Mouse (Mus musculus) midbrain, embryonic 13.5 days (tissue): ENCODE measurements around the gene 2610301B20Rik. TPM values are rescaled to one million over a fixed set of nuclear protein-coding genes. Genes with fewer than 3 reads are reported as not detected.

ENCODE experiments used
- ATAC-seq: fragments of 200-750 bp; cut with Nextera tagmentation; 2 replicates; pipeline ENCODE4 v1.8.0; 2017; ENCODE audit warnings: mild to moderate bottlenecking, moderate TSS enrichment, moderate library complexity
- H3K27ac ChIP-seq: fragments of 300-500 bp; sonication (generic); 2 replicates; pipeline ENCODE4 v1.5.1; 2015; ENCODE audit warnings: inconsistent platforms, mild to moderate bottlenecking, moderate library complexity
- H3K27me3 ChIP-seq: fragments of 300-500 bp; sonication (generic); 2 replicates; pipeline ENCODE4 v1.6.1; 2015; ENCODE audit warnings: mild to moderate bottlenecking, inconsistent platforms
- H3K36me3 ChIP-seq: fragments of 300-500 bp; sonication (generic); 2 replicates; pipeline ENCODE4 v1.6.1; 2015; ENCODE audit warnings: mild to moderate bottlenecking, inconsistent platforms
- H3K4me1 ChIP-seq: fragments of 300-500 bp; sonication (generic); replicated peaks from 2 replicates; pipeline ENCODE4 v1.6.1; 2015; ENCODE audit warnings: inconsistent platforms
- H3K4me2 ChIP-seq: fragments of 300-500 bp; sonication (generic); replicated peaks from 2 replicates; pipeline ENCODE4 v1.6.1; 2015; ENCODE audit warnings: moderate library complexity, mild to moderate bottlenecking, inconsistent platforms
- H3K4me3 ChIP-seq: fragments of 300-500 bp; sonication (generic); replicated peaks from 2 replicates; pipeline ENCODE4 v1.5.1; 2015; ENCODE audit warnings: mild to moderate bottlenecking, inconsistent platforms
- H3K9ac ChIP-seq: fragments of 300-500 bp; sonication (generic); replicated peaks from 2 replicates; pipeline ENCODE4 v1.6.1; 2015; ENCODE audit warnings: mild to moderate bottlenecking, inconsistent platforms
- H3K9me3 ChIP-seq: fragments of 300-500 bp; sonication (generic); 2 replicates; pipeline ENCODE4 v1.6.1; 2016; ENCODE audit warnings: mild to moderate bottlenecking, inconsistent platforms
- WGBS: fragments of 180-500 bp; shearing (Covaris S2); methylation state at CpG from one replicate; pipeline ENCODE4 v1.1.7; 2015; 5-methylcytosine and 5-hydroxymethylcytosine counted together
- polyA plus RNA-seq: library from polyadenylated mRNA; unstranded; fragments of >200 nt; fragmentation: Nextera tagmentation; extraction: Ambion mirVana; gene quantifications from 2 replicates; pipeline ENCODE4 v1.2.1, GENCODE M21; 2015

Gene 2610301B20Rik
- polyA plus RNA-seq, 1 experiment from 2014 or later, result 49.7 TPM

DNA sequence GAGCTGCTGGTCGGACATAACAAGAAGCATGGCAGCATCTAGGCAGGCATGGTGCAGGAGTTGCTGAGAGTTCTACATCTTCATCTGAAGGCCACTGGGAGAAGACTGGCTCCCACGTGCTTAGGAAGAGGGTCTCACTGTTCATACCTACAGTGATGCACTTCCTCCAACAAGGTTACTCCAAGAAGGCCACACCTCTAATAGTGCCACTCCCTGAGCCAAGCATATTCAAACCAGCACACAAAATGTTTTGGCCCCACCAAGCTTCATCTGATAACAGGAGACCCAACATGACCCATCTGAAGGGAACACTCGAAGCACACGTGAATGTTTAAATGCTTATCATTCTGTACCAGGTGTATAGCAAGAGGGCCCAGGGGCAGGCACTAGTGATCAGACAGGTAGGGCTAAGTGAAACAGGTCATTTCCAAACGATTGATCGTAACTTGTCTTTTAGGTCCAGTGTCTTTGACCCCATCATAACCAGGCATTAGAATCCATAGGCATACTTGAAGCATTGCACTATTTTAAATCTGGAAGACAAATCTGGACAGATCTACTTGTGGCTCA is 37.7 kb downstream of the 2610301B20Rik start:
- no peaks in the 10 kb centered on the region for H3K36me3 ChIP-seq
- ATAC-seq, result 0 out of 2 replicates have a peak, but pooled peaks have one; percentile 7
- 85% methylated on average over 6 of the region's 6 CpGs for WGBS
- no peaks in the 10 kb centered on the region for H3K27me3 ChIP-seq
- H3K9ac ChIP-seq, result no peak overlapping the region
- no peak overlapping the region for H3K4me3 ChIP-seq
- H3K4me2 ChIP-seq, result no peak overlapping the region
- no peaks in the 10 kb centered on the region for H3K9me3 ChIP-seq
- no peak overlapping the region for H3K27ac ChIP-seq
- no peaks in the 10 kb centered on the region for H3K4me1 ChIP-seq

- ATAC-seq, result peak; percentile 93
- H3K9ac ChIP-seq, result no peak overlapping the region
- no peaks in the 10 kb centered on the region for H3K36me3 ChIP-seq
- H3K27ac ChIP-seq, result no peak overlapping the region
- H3K4me1 ChIP-seq, result no peaks in the 10 kb centered on the region
- H3K4me3 ChIP-seq, result no peak overlapping the region
- WGBS, result 27% methylated on average over 7 of the region's 7 CpGs
- no peaks in the 10 kb centered on the region for H3K9me3 ChIP-seq
- H3K27me3 ChIP-seq, result no peaks in the 10 kb centered on the region
- no peak overlapping the region for H3K4me2 ChIP-seq
Observed at GRCm38 (mm10) chr4:10912611-10913301, 38.5 kb downstream of the 2610301B20Rik start.

DNA sequence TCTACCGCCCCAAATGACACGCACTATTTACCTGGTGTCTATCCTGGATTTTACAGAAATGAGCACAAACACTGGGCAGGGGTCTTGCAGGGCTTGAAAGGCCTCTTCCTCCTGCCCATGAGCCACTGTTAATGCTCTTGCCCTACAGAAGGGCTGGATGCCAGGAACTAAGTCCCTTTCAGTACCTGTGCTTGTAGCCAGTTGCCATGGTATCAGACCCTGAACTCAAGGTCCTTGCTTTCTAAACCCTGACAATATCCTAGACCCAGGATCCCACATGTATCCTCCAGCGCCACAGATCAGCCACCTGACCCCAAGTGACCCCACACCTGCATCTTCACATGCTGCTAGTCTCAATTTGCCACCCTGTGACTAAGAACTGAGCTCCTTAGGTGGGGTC is 39.1 kb downstream of the 2610301B20Rik start:
- WGBS, result 81% methylated on average over 3 of the region's 3 CpGs
- Histone ChIP-seq H3K27me3 (no peaks in the 10 kb centered on the region), H3K9me3 (no peaks in the 10 kb centered on the region), H3K4me2 (no peak overlapping the region), H3K9ac (no peak overlapping the region), H3K4me3 (no peak overlapping the region), H3K4me1 (no peaks in the 10 kb centered on the region), H3K27ac (no peak overlapping the region), H3K36me3 (no peaks in the 10 kb centered on the region)
- ATAC-seq, result 0 out of 2 replicates have a peak, but pooled peaks have one; percentile 24

DNA sequence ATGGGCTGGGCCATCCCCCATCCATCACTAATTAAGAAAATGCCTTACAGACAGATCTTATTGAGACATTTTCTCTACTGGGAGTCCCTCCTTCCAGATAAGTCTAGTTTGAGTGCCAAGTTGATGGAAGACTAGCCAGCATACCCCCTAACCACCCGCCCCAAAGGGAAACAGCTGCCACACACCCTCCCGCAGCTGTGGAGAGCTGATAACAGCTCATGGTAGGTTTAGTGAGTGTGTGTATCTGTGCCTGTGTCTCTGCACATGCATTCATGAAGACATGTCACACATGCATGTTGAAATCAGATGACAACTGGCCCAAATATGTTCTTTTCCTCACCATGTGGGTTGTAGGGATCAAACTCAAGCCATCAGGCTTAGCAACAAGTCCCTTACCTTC is 40.5 kb downstream of the 2610301B20Rik start:
- H3K4me3 ChIP-seq, result no peak overlapping the region
- no peak overlapping the region for H3K4me2 ChIP-seq
- H3K27ac ChIP-seq, result no peak overlapping the region
- no peaks in the 10 kb centered on the region for H3K4me1 ChIP-seq
- H3K9me3 ChIP-seq, result no peaks in the 10 kb centered on the region
- H3K9ac ChIP-seq, result no peak overlapping the region
- no peaks in the 10 kb centered on the region for H3K27me3 ChIP-seq
- no peak for ATAC-seq
- 84% methylated on average over 2 of the region's 2 CpGs for WGBS
- no peaks in the 10 kb centered on the region for H3K36me3 ChIP-seq

GRCm38 (mm10) chr4:10915271-10915670 is 41.0 kb downstream of the 2610301B20Rik start:
- H3K9me3 ChIP-seq, result no peaks in the 10 kb centered on the region
- no peak overlapping the region for H3K9ac ChIP-seq
- ATAC-seq, result no peak
- 88% methylated on average over 3 of the region's 3 CpGs for WGBS
- no peaks in the 10 kb centered on the region for H3K27me3 ChIP-seq
- H3K27ac ChIP-seq, result no peak overlapping the region
- no peaks in the 10 kb centered on the region for H3K4me1 ChIP-seq
- no peaks in the 10 kb centered on the region for H3K36me3 ChIP-seq
- H3K4me3 ChIP-seq, result no peak overlapping the region
- H3K4me2 ChIP-seq, result no peak overlapping the region

- WGBS, result 91% methylated on average over 8 of the region's 8 CpGs
- H3K4me3 ChIP-seq, result no peak overlapping the region
- ATAC-seq, result no peak
- H3K36me3 ChIP-seq, result no peaks in the 10 kb centered on the region
- H3K4me1 ChIP-seq, result no peaks in the 10 kb centered on the region
- H3K27ac ChIP-seq, result no peak overlapping the region
- H3K4me2 ChIP-seq, result no peak overlapping the region
- no peaks in the 10 kb centered on the region for H3K9me3 ChIP-seq
- no peak overlapping the region for H3K9ac ChIP-seq
- no peaks in the 10 kb centered on the region for H3K27me3 ChIP-seq
Observed at GRCm38 (mm10) chr4:10918402-10918801, 44.1 kb downstream of the 2610301B20Rik start.

- Histone ChIP-seq H3K9ac (no peak overlapping the region), H3K27me3 (no peaks in the 10 kb centered on the region), H3K36me3 (no peaks in the 10 kb centered on the region), H3K9me3 (no peaks in the 10 kb centered on the region), H3K27ac (no peak overlapping the region), H3K4me3 (no peak overlapping the region), H3K4me1 (no peaks in the 10 kb centered on the region), H3K4me2 (no peak overlapping the region)
- no peak for ATAC-seq
- 80% methylated on average over 5 of the region's 5 CpGs for WGBS
Observed at GRCm38 (mm10) chr4:10919097-10919496, 44.8 kb downstream of the 2610301B20Rik start.

GRCm38 (mm10) chr4:10919530-10919929 is 45.2 kb downstream of the 2610301B20Rik start:
- no peak overlapping the region for H3K4me2 ChIP-seq
- no peak overlapping the region for H3K4me3 ChIP-seq
- no peak overlapping the region for H3K27ac ChIP-seq
- no peaks in the 10 kb centered on the region for H3K36me3 ChIP-seq
- H3K9ac ChIP-seq, result no peak overlapping the region
- H3K9me3 ChIP-seq, result no peaks in the 10 kb centered on the region
- no peaks in the 10 kb centered on the region for H3K4me1 ChIP-seq
- H3K27me3 ChIP-seq, result no peaks in the 10 kb centered on the region
- no peak for ATAC-seq
- WGBS, result 89% methylated on average over 3 of the region's 3 CpGs

DNA sequence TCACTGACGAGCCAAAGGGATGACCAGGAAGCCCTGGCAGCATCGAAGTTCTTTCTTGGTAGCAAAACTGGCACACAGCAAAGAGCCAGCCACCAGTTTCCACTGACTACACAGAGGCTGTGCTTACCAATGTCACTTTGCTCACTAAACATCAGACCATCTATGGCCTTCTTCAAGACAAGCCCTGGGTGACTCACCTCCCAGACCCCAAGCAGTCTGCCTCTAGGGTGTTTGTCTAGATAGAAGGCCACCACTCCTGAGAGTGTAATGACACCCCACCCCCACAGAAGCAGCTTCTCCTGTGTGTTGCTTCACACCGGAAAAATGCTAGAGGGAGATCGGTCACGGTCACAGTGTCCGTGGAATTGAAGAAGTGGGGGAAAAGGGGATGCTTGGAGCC is 45.7 kb downstream of the 2610301B20Rik start:
- Histone ChIP-seq H3K27me3 (no peaks in the 10 kb centered on the region), H3K9ac (no peak overlapping the region), H3K36me3 (no peaks in the 10 kb centered on the region), H3K4me1 (no peaks in the 10 kb centered on the region), H3K27ac (no peak overlapping the region), H3K9me3 (no peaks in the 10 kb centered on the region), H3K4me3 (no peak overlapping the region), H3K4me2 (no peak overlapping the region)
- no peak for ATAC-seq
- 94% methylated on average over 6 of the region's 6 CpGs for WGBS

GRCm38 (mm10) chr4:10920622-10921021 is 46.3 kb downstream of the 2610301B20Rik start:
- Histone ChIP-seq H3K9ac (no peak overlapping the region), H3K4me3 (no peak overlapping the region), H3K4me2 (no peak overlapping the region), H3K9me3 (no peaks in the 10 kb centered on the region), H3K4me1 (no peaks in the 10 kb centered on the region), H3K36me3 (no peaks in the 10 kb centered on the region), H3K27ac (no peak overlapping the region), H3K27me3 (no peaks in the 10 kb centered on the region)
- WGBS, result 96% methylated on average over 6 of the region's 6 CpGs
- no peak for ATAC-seq

DNA sequence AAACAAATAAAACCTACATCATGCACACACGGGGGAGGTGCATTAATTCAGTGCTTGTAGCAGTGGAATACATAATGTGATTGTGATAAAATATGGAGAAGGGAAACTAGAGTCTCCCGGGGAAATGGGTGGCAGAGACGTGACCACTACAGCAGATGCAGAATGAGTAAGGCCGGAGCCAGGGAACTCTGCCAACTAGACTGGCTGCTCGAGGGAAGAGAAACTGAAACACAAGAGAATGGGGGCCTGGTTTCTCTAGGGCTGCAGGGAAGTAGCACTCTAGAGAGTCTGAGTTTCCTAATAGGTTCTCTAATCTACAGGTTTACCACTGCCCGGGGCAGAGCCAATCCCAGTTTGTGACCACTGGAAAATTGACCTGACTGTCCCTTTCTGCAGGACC is 48.9 kb downstream of the 2610301B20Rik start:
- 65% methylated on average over 6 of the region's 6 CpGs for WGBS
- no peaks in the 10 kb centered on the region for H3K4me1 ChIP-seq
- no peaks in the 10 kb centered on the region for H3K27me3 ChIP-seq
- H3K36me3 ChIP-seq, result no peaks in the 10 kb centered on the region
- H3K9me3 ChIP-seq, result no peaks in the 10 kb centered on the region
- ATAC-seq, result no peak
- no peak overlapping the region for H3K4me2 ChIP-seq
- H3K4me3 ChIP-seq, result no peak overlapping the region
- H3K27ac ChIP-seq, result no peak overlapping the region
- H3K9ac ChIP-seq, result no peak overlapping the region

- H3K4me1 ChIP-seq, result no peaks in the 10 kb centered on the region
- H3K27ac ChIP-seq, result no peak overlapping the region
- H3K27me3 ChIP-seq, result no peaks in the 10 kb centered on the region
- H3K4me2 ChIP-seq, result no peak overlapping the region
- ATAC-seq, result no peak
- 79% methylated on average over 2 of the region's 2 CpGs for WGBS
- H3K4me3 ChIP-seq, result no peak overlapping the region
- H3K36me3 ChIP-seq, result no peaks in the 10 kb centered on the region
- H3K9ac ChIP-seq, result no peak overlapping the region
- no peaks in the 10 kb centered on the region for H3K9me3 ChIP-seq
Observed at GRCm38 (mm10) chr4:10924140-10924539, 49.8 kb downstream of the 2610301B20Rik start.

- no peak overlapping the region for H3K4me3 ChIP-seq
- H3K4me1 ChIP-seq, result no peaks in the 10 kb centered on the region
- no peak overlapping the region for H3K9ac ChIP-seq
- no peak overlapping the region for H3K4me2 ChIP-seq
- H3K36me3 ChIP-seq, result no peaks in the 10 kb centered on the region
- WGBS, result 84% methylated on average over 5 of the region's 5 CpGs
- no peaks in the 10 kb centered on the region for H3K9me3 ChIP-seq
- no peak for ATAC-seq
- no peaks in the 10 kb centered on the region for H3K27me3 ChIP-seq
- no peak overlapping the region for H3K27ac ChIP-seq
Observed at GRCm38 (mm10) chr4:10924541-10924940, 50.2 kb downstream of the 2610301B20Rik start.
